Mouse (Mus musculus): ENCODE results near the gene Prtn3. TPM values are rescaled to one million over a fixed set of nuclear protein-coding genes. Genes with fewer than 3 reads are reported as not detected.

Prtn3 gene
- polyA plus RNA-seq, 1 experiment from 2014 or later = 0.86 TPM

GRCm38 (mm10) chr10:79861230-79862048 lies 12.8 kb upstream of the Prtn3 start:
- no peak overlapping the region for H3K9ac ChIP-seq (ENCODE audit: low read length)
- peaks cover 44% of the 10 kb centered on the region for H3K36me3 ChIP-seq (ENCODE audit: control insufficient read depth, insufficient read depth, low read length)
- H3K4me1 ChIP-seq (replicated peaks; ENCODE audit: control insufficient read depth, insufficient read depth) = peaks cover 16% of the 10 kb centered on the region
- no peaks in the 10 kb centered on the region for H3K9me3 ChIP-seq (ENCODE audit: control insufficient read depth, low read length)
- no peaks in the 10 kb centered on the region for H3K27me3 ChIP-seq (ENCODE audit: control insufficient read depth, insufficient read depth, low read length)
- no peak for ATAC-seq (ENCODE audit: low FRiP score, low TSS enrichment)
- DNase-seq (ENCODE audit: low spot score) = no peak
- 63% methylated on average over 25 of the region's 25 CpGs for WGBS
- no peak overlapping the region for H3K27ac ChIP-seq (replicated peaks)
- H3K4me2 ChIP-seq (replicated peaks; ENCODE audit: low read depth) = no peak overlapping the region
- H3K4me3 ChIP-seq (ENCODE audit: low read depth, low read length) = no peak overlapping the region
- TF ChIP-seq EP300 (optimal IDR thresholded peaks at IDR 0.05) = no peak
- TF ChIP-seq CTCF (IDR thresholded peaks at IDR 0.05; ENCODE audit: low read depth) = no peak

GRCm38 (mm10) chr10:79862049-79862788 lies 12.1 kb upstream of the Prtn3 start:
- H3K9me3 ChIP-seq (ENCODE audit: control insufficient read depth, low read length) = no peaks in the 10 kb centered on the region
- no peak overlapping the region for H3K4me3 ChIP-seq (ENCODE audit: low read depth, low read length)
- WGBS = 86% methylated on average over 23 of the region's 23 CpGs
- DNase-seq (ENCODE audit: low spot score) (no peak), ATAC-seq (ENCODE audit: low FRiP score, low TSS enrichment) (no peak)
- H3K27ac ChIP-seq (replicated peaks) = no peak overlapping the region
- H3K9ac ChIP-seq (ENCODE audit: low read length) = no peak overlapping the region
- H3K36me3 ChIP-seq (ENCODE audit: control insufficient read depth, insufficient read depth, low read length) = peaks cover 41% of the 10 kb centered on the region
- H3K4me2 ChIP-seq (replicated peaks; ENCODE audit: low read depth) = no peak overlapping the region
- no peaks in the 10 kb centered on the region for H3K27me3 ChIP-seq (ENCODE audit: control insufficient read depth, insufficient read depth, low read length)
- H3K4me1 ChIP-seq (replicated peaks; ENCODE audit: control insufficient read depth, insufficient read depth) = peaks cover 14% of the 10 kb centered on the region
- no peak for TF ChIP-seq CTCF (IDR thresholded peaks at IDR 0.05; ENCODE audit: low read depth)
- TF ChIP-seq EP300 (optimal IDR thresholded peaks at IDR 0.05) = no peak

GRCm38 (mm10) chr10:79862925-79863324 lies 11.4 kb upstream of the Prtn3 start:
- Histone ChIP-seq H3K9ac (ENCODE audit: low read length) (no peak overlapping the region), H3K27ac (replicated peaks) (no peak overlapping the region), H3K4me2 (replicated peaks; ENCODE audit: low read depth) (no peak overlapping the region), H3K36me3 (ENCODE audit: control insufficient read depth, insufficient read depth, low read length) (peaks cover 41% of the 10 kb centered on the region), H3K9me3 (ENCODE audit: control insufficient read depth, low read length) (no peaks in the 10 kb centered on the region), H3K27me3 (ENCODE audit: control insufficient read depth, insufficient read depth, low read length) (no peaks in the 10 kb centered on the region), H3K4me3 (ENCODE audit: low read depth, low read length) (no peak overlapping the region), H3K4me1 (replicated peaks; ENCODE audit: control insufficient read depth, insufficient read depth) (peaks cover 8% of the 10 kb centered on the region)
- ATAC-seq (ENCODE audit: low FRiP score, low TSS enrichment) (no peak), DNase-seq (ENCODE audit: low spot score) (no peak)
- 53% methylated on average over 10 of the region's 10 CpGs for whole genome bisulfite sequencing
- TF ChIP-seq CTCF (IDR thresholded peaks at IDR 0.05; ENCODE audit: low read depth) = no peak
- TF ChIP-seq EP300 (optimal IDR thresholded peaks at IDR 0.05) = no peak

DNA sequence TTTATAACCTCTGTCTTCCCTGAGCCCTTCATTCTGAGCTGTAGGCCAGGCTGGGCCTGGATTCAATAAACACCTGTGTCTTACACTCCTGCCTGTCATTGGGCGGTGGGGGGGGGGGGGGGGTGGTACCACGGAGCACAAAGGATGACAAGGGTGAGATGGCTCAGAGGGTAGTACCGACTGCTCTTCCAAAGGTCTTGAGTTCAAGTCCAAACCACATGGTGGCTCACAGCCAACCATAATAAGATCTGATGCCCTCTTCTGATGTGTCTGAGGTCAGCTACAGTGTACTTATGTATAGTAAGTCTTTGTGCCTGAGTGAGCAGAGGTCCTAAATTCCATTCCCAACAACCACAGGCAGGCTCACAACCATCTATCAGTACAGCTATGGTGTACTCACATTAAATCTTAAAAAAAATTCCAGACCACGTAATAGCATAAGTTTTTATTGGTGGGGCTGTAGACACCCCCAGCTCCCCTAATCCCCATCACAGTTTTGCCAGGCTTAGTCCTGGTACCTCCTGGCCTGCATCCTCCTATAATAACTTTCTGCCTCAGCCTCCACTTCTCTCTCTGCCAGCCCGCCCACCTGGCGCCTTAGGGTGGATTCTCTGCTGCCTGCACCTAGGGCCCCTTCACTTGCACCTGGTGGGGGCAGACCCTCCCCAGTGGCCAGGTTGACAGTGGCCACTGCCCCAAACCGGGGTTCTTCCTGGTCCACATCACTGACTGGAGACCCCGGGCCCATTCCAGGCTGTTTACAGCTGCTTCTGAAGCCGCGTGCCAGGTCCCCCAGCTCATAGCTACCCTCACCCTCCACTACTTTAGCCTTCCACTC lies 9.7 kb upstream of the Prtn3 start:
- Histone ChIP-seq H3K4me1 (replicated peaks; ENCODE audit: control insufficient read depth, insufficient read depth) (no peaks in the 10 kb centered on the region), H3K4me2 (replicated peaks; ENCODE audit: low read depth) (no peak overlapping the region), H3K27me3 (ENCODE audit: control insufficient read depth, insufficient read depth, low read length) (no peaks in the 10 kb centered on the region), H3K36me3 (ENCODE audit: control insufficient read depth, insufficient read depth, low read length) (peaks cover 35% of the 10 kb centered on the region), H3K27ac (replicated peaks) (no peak overlapping the region), H3K9ac (ENCODE audit: low read length) (no peak overlapping the region), H3K9me3 (ENCODE audit: control insufficient read depth, low read length) (no peaks in the 10 kb centered on the region), H3K4me3 (ENCODE audit: low read depth, low read length) (no peak overlapping the region)
- DNase-seq (ENCODE audit: low spot score) = no peak
- peak; percentile 28; the same call in 1 of the 2 replicates for ATAC-seq (ENCODE audit: low FRiP score, low TSS enrichment)
- no peak for TF ChIP-seq EP300 (optimal IDR thresholded peaks at IDR 0.05)
- no peak for TF ChIP-seq CTCF (IDR thresholded peaks at IDR 0.05; ENCODE audit: low read depth)
- 49% methylated on average over 9 of the region's 10 CpGs for WGBS

DNA sequence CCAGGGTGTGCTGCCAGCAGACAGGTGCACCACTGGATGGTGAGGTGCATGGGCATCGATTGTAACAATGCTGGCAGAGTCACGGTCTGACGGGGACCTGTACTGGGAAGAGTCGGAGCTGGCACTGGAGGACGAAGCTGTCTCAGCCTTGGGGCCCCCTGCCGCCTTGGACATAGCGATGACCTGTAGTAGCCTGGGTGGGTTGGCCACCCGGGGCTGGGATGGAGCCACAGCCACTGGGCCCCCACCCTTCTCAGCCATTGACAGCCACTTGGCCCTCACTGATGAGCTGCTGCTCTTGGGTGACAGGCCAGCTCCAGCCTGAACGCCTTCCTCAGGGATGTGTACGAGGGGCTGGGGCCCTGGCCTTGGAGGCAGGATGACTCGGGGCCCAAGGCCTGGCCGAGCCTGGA lies 9.1 kb upstream of the Prtn3 start:
- no peak for DNase-seq (ENCODE audit: low spot score)
- H3K36me3 ChIP-seq (ENCODE audit: control insufficient read depth, insufficient read depth, low read length) = peaks cover 29% of the 10 kb centered on the region
- H3K9me3 ChIP-seq (ENCODE audit: control insufficient read depth, low read length) = no peaks in the 10 kb centered on the region
- 48% methylated on average over 12 of the region's 12 CpGs for WGBS
- no peaks in the 10 kb centered on the region for H3K27me3 ChIP-seq (ENCODE audit: control insufficient read depth, insufficient read depth, low read length)
- H3K4me2 ChIP-seq (replicated peaks; ENCODE audit: low read depth) = no peak overlapping the region
- H3K9ac ChIP-seq (ENCODE audit: low read length) = no peak overlapping the region
- no peak overlapping the region for H3K27ac ChIP-seq (replicated peaks)
- no peaks in the 10 kb centered on the region for H3K4me1 ChIP-seq (replicated peaks; ENCODE audit: control insufficient read depth, insufficient read depth)
- no peak overlapping the region for H3K4me3 ChIP-seq (ENCODE audit: low read depth, low read length)
- TF ChIP-seq EP300 (optimal IDR thresholded peaks at IDR 0.05) (no peak), CTCF (IDR thresholded peaks at IDR 0.05; ENCODE audit: low read depth) (no peak)
- peak; percentile 16 for ATAC-seq (ENCODE audit: low FRiP score, low TSS enrichment)

All from stomach, postnatal 0 days (tissue).